Mouse (Mus musculus): ENCODE measurements around the gene 2900026A02Rik.

Gene 2900026A02Rik

DNA sequence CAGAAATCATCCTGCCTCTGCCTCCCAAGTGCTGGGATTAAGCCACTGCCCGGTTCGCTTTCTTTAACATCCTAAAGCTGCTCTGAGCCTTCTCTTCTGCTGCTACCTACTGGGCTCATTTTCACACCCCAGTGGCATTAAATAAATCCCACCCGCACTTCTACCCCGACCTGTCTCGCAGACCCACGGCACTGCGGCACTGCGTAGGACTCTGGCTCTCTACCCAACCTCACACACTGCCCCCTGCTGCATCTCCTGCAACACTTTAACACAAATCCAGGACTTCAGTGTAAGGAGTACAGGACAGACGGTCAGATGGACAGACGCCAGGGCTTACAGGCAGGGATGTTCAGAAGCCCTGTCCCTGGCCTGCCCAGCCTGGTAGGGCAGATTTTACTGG lies 45.1 kb downstream of the 2900026A02Rik start:
- DNase-seq (ENCODE audit: low read depth, low spot score): no peak

DNA sequence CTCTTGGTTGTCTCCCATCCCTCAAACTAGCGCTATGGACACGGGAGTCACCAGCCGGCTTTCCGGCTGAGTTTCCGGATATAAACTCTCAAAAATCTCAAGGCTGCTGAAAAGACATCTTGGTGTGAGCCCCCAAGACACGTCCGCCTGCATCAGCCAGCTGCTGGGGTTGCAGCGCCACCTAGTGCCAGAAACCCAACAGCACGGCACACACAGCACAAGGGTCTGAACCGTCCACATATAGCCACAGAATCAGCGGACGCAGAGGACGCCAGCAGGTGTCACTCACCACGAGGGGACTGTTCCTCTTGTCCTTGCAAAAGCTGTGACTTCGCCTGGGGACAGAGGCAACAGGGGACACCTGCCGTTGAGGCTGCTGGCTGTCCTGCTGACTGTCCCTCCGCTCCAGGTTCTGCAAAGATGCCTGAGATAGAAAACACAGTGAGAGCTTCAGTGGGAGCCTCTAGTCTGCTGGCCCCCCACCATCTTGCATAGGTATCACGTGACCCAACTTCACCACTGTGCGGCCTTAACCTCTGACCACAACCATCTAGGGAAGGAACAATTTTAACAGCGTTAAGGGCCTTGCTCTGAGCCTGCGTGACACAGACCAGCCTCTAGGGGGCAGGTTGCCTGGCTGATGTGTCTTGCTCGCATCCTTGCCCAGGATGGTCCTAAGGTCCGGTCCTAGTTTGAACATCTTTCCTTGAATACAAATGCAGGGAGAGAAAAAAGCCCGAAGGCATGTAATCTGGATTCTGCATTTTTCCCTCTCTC lies 45.9 kb downstream of the 2900026A02Rik start:
- DNase-seq (ENCODE audit: low read depth, low spot score): no peak

DNA sequence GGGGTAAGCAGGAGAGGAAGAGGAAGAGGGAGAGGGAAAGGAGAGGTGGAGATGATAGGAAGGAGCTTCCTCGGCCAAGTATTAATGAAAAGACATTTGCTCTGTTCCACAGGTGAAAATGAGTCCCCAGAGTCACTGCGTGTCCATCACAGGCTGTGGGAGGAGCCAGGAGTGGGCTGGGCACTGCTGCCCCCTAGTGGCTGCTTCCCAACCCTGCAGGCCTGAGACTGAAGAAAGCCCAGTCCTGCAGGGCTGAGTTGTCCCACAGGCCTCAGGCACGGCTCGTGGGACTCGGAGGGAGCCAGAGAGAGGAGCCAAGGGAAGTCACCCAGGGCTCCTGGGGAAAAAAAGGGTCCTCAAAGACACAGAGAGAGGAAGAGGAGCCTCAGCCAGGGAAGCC lies 47.7 kb downstream of the 2900026A02Rik start:
- DNase-seq (ENCODE audit: low read depth, low spot score): no peak

DNA sequence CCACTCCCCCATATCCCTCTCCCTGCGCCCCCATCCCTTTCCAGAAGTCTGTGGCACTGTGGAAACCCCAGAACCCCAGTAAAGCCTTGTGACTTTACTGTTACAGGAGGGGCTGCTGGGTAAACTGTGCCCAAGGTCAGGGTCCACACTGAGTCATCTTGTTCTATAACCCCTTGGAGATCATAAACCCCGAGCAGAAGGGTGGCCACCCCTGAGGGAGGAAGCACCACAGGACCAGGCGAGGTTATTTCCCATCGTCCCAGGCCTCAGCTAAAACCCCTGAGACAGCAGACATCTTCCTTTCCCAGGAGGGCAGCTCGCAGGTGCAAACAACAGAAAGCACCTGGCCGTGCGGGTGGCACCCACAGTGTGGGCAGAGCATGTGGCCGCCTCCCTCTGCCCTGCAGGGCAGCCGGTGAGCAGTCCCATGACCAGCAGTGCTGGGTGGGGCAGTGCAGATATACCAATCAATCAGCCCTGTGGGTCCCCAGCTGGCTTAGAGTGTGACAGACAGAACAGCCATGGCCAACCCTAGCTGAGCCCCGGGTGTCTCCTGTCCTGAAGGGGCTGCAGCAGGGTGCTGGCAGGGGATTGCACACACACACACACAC lies 49.0 kb downstream of the 2900026A02Rik start:
- DNase-seq (ENCODE audit: low read depth, low spot score): no peak

DNA sequence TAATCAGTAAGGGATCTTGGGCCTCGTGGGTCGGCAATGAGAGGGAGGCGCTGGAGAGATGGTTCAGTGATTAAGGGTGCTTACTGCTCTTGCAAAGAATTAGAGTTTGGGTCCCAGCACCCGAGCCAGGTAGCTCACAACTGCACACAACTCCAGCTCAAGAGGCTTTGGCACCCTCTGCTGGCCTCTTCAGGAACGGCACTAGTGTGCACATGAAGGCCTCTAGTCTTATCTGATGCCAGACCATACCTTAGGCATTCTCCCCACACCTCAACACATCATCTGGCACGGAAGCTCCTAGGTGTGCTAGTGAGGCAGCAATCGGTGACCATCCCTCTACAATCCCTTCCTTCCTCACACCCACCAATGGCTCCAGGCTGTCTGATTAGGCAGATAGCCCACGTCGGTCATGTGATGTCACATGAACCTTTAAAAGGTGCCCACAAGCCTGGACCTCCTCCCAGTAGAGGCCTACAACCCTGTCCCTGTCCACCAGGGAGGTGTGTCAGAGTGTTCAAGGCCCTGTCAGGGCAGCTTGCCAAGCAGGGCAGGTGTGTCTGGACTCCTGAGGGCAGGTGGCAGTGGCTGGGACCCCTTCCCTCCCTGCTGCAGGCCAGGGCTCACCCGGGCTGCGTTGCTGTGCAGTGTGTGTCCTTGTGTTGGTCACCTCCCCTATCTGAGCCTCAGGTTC lies 50.8 kb downstream of the 2900026A02Rik start:
- no peak for DNase-seq (ENCODE audit: low read depth, low spot score)

DNA sequence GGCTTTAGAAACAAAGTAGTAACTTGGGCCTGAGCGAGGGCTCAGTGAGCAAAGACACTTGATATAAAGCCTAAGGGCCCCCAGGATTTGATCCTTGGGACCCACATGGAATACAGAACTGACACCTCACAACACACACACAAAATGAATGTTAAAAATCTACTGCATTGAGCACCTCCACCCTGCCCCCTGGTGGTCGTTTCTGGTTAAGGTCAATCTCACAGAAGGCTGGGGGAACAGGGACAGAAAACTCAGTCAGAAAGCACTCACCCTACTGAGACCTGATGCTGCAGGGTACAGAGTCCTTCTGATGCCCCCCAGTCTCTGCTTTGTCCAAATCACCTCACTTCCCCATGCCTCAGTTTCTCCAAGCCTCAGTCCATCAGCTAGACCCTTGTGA lies 53.3 kb downstream of the 2900026A02Rik start:
- no peak for DNase-seq (ENCODE audit: low read depth, low spot score)

DNA sequence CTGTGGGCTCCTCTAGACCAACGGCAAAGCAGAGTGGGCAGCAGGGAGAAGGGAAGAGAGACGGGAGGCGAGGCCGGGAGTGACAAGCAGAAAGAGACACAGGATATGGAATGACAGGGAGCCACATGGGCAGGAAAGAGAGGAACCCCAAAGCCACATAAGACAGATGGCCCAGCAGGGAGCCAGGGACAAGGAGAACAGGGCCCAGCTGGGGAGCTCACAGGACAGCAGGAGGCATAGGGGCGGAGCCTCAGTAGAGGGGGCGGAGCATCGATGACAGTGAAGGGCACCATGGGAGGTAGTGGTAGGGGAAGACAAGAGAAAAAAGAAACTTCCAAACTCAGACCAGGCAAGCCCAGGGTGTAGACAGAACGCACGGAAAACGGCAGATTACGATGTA lies 55.6 kb downstream of the 2900026A02Rik start:
- no peak for DNase-seq (ENCODE audit: low read depth, low spot score)

DNA sequence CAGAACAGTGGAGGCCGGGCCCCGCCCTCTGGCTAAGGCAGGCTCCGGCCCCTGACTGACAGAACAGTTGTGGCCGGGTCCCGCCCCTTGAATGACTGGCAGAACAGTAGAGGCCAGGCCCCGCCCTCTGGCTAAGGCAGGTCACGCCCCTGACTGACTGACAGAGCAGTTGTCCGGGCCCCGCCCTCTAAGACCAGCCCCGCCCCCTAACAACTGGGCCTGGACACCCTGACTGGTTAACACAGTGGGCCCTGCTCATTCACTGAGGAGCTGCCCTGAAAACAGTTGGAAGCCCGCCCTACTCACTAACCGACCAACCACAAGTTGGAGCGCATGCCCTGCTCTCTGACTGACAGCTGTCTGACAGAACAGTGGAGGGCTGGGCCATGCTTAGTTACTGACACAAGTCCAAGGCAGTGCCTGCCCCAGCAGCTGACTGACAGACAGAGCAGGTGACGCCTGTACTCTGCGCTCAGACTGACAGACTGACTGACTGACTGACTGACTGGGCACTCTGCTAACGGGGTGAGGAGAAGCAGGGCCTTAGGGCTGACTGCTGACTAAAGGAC lies 56.1 kb downstream of the 2900026A02Rik start:
- DNase-seq (ENCODE audit: low read depth, low spot score): no peak

DNA sequence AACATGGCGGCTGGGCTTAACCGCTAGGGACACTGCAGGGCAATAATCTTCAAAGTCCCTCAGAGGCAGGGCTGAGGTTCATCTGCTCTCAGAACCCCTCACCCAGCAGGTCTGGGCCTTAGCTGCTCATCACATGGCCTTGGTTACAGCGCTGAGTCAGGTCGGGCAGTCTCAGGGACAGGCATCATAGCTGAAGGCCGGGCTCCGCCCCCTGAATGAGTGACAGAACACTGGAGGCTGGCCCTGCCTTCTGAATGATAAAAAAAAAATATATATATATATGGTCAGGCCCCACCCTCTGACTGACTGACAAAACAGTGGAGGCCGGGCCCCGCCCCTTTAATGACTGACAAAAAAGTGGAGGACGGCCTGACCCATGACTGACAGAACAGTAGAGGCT lies 56.6 kb downstream of the 2900026A02Rik start:
- no peak for DNase-seq (ENCODE audit: low read depth, low spot score)

DNA sequence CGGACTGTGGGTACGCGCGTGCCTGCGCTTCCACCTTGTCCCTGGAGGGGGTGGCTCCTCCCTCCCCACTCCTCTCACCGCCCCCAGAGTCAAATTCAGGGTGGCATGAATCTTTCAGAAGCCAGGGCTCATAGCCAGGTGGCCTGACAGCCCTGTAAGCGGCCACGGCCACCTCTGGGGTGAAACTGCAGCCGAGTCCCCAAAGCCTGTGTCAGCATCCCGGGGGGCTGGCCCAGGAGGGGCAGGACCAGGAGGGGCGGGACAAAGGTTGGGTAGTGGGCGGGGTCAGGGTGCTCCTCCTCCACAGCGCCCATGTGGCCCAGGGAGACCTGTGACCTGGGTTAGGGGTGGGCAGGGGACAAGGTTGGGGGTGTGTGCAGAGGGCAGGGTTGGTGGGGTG lies 57.9 kb downstream of the 2900026A02Rik start:
- no peak for DNase-seq (ENCODE audit: low read depth, low spot score)

DNA sequence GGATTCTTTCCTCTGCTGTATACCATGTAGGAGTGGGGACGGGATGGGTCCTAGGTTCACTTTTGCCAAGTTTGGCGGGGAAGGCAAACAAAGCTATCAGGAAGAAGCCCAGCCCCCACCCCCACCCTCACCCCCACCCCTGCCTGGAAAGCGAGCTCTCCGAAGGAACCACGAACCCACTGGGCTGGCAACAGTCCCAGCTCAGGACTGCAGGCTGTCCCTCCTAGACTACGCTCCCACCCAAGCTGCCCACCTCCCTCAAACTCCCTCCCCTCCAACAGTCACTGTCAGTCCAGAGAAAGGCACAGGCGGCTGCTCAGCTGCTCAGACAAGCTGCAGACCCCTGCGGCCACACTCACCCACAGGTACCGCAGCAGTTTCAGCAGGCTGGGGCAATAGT lies 58.3 kb downstream of the 2900026A02Rik start:
- DNase-seq (ENCODE audit: low read depth, low spot score): no peak

DNA sequence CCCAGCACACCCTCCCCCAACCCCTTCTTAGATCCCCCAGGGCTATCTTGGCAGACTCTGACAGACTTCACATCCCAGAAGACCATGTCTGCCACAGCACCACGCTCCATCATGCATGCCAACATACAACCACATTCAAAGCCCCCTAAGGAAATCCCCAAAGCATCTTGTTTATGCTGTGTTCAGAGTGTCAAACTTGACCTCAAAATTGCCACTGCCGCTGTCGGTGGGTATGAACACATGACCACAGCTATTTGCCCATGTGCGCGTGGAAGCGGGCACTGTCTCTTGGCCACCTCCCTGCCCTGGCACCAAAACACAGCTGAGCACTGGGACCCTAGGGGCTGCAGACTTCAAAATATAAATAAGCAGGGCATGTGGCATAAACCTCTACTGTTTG lies 59.5 kb downstream of the 2900026A02Rik start:
- no peak for DNase-seq (ENCODE audit: low read depth, low spot score)

DNA sequence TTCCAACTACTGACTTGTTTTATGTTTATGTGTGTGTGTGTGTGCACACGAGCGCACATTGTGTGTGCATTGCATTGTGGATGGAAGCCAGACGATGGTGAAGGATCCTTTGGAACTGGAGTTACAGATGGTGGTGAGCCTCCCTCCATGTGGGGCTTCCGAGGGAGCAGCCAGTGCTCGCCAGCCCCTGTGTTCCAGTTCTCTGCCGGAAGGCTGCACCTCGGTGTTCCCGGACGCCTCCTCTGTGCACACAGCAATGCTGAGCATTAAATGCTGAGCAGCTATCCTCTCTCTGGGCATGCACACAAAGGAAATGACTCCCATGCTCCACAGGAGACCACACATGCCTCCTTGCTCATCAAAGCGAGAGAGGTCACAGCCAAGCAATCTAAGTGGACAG lies 60.7 kb downstream of the 2900026A02Rik start:
- no peak for DNase-seq (ENCODE audit: low read depth, low spot score)

DNA sequence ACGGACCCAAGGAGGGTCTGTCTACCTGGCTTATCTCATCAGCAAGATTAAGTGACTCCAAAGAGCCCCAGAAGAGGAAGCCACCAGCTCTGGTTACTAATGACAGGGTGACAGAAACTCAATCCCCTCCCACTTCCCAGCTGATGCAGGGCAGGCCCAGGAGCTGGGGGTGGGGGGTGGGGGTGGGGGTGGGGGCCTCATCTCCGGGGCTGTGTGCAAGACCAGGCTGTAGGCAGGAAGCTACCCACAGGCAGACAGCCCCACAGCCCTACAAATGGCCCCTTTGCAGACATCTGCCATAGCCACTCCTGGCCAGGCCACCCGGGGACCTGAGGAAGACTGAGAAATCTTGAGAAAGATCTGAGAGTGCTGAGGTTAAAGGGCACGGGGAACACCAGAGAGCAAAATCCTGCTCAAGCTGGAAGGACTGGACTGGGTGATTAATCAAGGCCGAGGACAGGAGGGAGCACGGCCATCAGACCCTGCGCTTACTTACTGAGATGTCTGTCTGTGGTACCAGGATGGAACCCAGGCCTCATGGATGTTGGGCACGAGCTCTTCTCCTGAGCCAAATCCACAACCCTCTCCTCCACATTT lies 62.2 kb downstream of the 2900026A02Rik start:
- no peak for DNase-seq (ENCODE audit: low read depth, low spot score)

DNA sequence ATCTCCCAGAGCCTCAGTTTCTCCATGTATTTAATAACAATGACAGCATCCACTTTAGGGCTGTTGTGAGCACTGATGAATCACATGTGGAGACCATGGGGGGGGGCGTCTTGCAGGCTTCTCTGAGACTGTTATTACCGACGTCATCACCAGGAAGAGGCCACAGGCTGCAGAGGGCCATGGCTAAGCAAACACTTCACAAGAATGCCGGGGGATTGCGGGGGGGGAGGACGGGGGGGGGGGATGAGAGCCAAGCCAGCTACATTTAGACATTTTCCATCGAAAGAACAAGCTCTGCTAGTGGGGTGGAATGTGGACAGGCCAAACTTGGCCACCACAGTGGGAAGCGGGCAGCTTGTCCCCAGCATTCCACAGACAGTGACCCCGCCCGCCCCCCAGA lies 63.4 kb downstream of the 2900026A02Rik start:
- no peak for DNase-seq (ENCODE audit: low read depth, low spot score)

DNA sequence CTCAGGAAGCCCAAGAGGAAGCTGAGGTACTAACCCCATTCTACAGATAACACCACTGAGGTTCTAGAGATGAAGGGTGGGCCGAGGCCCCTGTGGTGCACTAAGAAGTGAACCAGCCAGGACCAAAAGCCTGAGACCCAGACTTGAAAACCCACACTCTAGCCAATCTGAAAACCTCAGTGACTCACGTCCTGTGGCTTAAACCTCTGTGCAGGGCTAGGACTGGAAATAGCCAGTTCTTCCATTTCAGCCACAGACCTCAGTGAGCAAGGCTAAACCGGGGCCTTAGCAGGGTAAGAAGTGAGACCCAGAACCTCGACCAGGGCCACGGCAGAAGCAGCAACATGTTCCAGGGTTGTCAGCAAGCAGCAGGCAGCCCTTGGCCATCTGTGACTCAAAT lies 64.0 kb downstream of the 2900026A02Rik start:
- no peak for DNase-seq (ENCODE audit: low read depth, low spot score)

DNA sequence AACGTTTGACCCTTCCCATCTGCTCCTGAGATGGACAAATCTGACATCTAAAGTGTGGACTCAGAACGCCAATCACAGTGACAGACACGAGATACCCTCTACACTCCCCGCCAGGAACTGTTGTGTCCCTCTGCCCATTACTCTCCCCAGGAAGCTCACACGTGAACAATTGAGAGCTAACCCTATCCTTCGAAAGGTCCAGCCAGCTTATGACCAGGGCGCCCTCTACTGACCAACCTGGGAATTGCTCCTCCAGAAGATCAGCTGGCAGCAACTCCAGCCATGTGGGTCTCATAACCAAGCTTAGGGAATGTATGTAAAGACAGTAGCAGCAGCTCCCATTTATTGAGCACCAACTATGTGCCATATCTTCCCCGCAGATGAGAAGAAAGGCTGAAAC lies 65.9 kb downstream of the 2900026A02Rik start:
- DNase-seq (ENCODE audit: low read depth, low spot score): no peak

DNA sequence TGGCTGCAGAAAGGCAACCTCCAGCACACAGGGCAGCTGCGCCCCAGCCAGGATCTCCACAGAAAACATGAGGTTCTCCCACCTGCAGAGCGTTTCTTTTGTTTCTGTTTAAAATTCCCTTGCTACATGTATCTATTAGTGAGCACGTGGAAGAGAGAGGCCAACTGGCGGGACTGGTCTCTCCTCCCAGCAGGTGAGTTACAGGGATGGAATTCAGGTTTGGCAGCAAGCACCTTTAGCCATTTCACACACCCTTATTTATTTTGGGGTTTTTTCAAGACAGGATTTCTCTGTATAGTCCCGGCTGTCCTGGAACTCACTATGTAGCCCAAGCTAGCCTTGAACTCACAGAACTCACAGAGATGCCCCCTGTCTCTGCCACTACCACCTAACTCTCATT lies 66.6 kb downstream of the 2900026A02Rik start:
- DNase-seq (ENCODE audit: low read depth, low spot score): no peak

DNA sequence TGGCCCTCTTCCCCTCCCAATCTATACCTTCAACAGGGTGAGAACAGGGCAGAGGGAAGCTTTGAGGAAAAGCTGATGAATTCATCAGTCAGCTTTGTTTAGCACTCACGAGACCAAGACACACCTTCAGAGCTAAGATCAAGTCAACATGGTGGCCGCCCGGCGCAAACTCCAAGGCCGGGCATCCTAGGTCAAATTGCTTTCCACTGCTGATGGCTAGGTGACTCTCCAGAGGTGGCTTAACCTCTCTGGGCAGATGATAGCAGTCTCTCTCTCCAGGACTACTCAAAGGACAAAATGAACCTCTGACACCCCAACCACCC lies 67.6 kb downstream of the 2900026A02Rik start:
- no peak for DNase-seq (ENCODE audit: low read depth, low spot score)

DNA sequence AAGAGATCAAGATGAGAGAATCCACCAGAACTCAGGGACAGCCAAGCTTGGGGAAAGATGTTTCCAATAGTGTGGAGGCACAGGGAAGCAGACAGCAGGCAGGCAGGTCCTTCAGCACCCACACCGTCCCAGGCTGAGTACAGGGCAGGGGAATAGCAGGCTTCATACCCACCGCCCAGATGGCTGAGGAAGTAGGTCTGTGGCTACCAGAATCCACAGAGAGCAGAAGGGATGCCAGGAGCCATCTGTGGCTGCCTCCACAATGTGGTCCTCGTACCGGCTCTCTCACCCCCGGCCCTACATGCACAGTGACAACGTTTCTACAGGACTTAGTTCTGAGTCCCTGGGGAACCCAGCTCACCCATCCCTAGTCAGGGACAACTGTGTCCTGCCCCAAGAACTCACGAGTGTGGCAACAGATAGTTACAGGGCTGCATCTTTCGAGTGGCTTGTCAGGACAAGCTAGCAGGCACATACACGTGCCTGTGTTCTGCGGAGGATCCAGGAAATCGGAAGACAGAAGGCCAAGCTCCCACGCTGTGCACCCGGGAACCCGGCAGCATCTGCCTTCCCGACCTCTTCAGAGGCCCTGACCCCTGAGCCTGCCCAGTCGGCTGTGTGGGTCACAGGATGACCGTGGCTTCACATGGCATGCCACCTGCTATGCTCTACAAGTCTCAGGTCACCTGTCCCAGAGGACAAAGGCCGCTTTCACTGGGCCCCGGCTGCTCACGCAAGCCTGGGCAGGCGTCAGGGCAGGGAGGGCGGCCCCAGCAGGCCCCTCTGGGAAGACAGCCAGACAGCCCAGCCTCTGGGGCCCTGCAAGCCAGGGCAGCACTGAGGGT lies 68.2 kb downstream of the 2900026A02Rik start:
- DNase-seq (ENCODE audit: low read depth, low spot score): no peak

DNA sequence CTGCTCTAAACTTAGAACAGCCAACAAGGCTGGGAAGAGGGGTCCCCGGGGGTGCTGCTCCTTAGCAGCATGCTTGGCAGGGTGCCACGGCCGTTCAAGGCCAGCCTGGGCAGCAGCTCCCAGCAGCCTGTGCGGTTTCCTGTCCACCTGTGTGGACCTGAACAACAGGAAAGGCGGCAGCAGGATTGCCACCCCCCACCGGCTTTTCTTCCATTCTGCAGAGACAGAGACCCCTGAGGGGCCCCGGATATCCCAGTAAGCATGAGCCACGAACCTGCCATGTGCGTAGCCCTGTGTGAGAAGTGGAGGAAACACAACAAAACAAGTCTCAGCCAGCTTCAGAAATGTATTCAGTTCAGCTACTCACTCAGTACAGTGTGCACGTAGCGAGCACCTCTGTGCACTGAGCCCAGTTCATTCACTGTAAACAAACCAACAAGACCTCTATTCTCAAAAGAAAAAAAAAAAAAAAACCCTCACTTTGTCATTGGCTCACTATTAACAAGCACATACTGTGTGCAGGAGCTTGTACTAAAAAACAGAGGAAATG lies 69.4 kb downstream of the 2900026A02Rik start:
- no peak for DNase-seq (ENCODE audit: low read depth, low spot score)
